Mouse (Mus musculus): ENCODE measurements around the gene Prkcg. TPM values are rescaled to one million over a fixed set of nuclear protein-coding genes. Genes with fewer than 3 reads are reported as not detected.

The Prkcg gene
- total and polyA plus RNA-seq, 3 experiments = 0.15 to 3.0 (median 0.17) TPM

DNA sequence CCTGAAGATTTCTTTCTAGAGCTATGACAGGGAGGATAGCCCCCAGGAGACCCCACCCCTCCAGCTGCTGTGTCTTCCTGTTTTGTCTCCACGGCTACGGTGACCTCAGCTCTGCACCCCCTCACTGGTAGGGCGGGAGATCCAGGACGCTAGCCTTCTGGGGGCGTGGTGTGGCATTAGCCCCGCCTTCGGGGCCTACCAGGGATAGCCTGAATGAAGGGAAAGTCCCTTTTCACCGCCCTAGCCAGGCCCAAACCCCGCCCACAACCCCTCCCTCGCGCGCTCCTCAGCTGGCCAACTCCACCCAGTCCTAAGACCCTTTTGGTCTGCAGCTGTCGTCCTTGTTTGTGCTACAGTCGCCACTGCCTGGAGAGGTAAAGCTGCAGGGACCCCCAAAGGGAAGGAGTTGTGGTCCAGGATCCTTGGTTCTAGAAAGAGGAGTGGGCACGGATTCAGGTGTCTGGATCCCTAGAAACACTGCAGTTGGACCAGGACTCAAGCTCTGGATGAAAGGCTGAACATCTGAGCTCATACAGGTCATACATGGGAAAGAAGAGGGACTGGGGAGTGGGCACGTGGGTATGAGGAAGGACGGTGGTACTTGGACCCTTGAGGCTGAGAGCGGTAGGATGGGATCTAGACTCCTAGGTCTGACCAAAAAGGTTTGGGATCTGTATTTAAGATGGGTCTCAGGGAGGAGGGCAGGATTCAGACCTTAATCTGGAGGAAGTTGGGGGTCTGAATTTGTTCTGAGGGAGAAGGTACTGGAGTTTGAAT, 1.5 kb downstream of the Prkcg start:
- no peaks in the 10 kb centered on the region for H3K27me3 ChIP-seq (replicated peaks)
- TF ChIP-seq CHD2 (IDR thresholded peaks at IDR 0.05; ENCODE audit: low read length) = peak; percentile 57
- TF ChIP-seq IRF4 (IDR thresholded peaks at IDR 0.05; ENCODE audit: low read depth, low read length) = peak; percentile 47; the same call in 1 of the 2 replicates
- TF ChIP-seq ZC3H11A (IDR thresholded peaks at IDR 0.05; ENCODE audit: low read depth, low read length) = no peak
- peak; percentile 83 for TF ChIP-seq MXI1 (IDR thresholded peaks at IDR 0.05; ENCODE audit: low read depth, low read length)
- no peak for TF ChIP-seq ZKSCAN1 (IDR thresholded peaks at IDR 0.05; ENCODE audit: borderline replicate concordance, low read depth, low read length)
- TF ChIP-seq JUN (IDR thresholded peaks at IDR 0.05; ENCODE audit: insufficient read depth, low read depth, low read length) = no peak; the same call in 1 of the 2 replicates
- no peak for TF ChIP-seq JUND (conservative IDR thresholded peaks at IDR 0.05; ENCODE audit: low read depth, low read length)
- peak; percentile 51; the same call in 1 of the 2 replicates for TF ChIP-seq MEF2A (IDR thresholded peaks at IDR 0.05; ENCODE audit: borderline replicate concordance, low read depth, low read length)
- TF ChIP-seq TCF12 (IDR thresholded peaks at IDR 0.05; ENCODE audit: low read depth, low read length) = peak; percentile 39; the same call in 1 of the 2 replicates
- TF ChIP-seq RCOR1 (conservative IDR thresholded peaks at IDR 0.05; ENCODE audit: low read depth, low read length) = no peak
- TF ChIP-seq POLR2AphosphoS2 (IDR thresholded peaks at IDR 0.05; ENCODE audit: low read depth, low read length) = no peak
- TF ChIP-seq PAX5 (IDR thresholded peaks at IDR 0.05; ENCODE audit: low read length) = no peak
- TF ChIP-seq BHLHE40 (IDR thresholded peaks at IDR 0.05; ENCODE audit: low read depth, low read length) = 0 out of 2 replicates have a peak, but pooled peaks have one; percentile 20
- no peak for TF ChIP-seq ZMIZ1 (IDR thresholded peaks at IDR 0.05; ENCODE audit: low read depth, low read length)
- no peak for TF ChIP-seq GABPA (IDR thresholded peaks at IDR 0.05; ENCODE audit: insufficient replicate concordance, low read depth, low read length)
- no peak for TF ChIP-seq USF2 (conservative IDR thresholded peaks at IDR 0.05; ENCODE audit: low read depth, low read length)
- peak; percentile 39; the same call in 1 of the 2 replicates for TF ChIP-seq HCFC1 (IDR thresholded peaks at IDR 0.05; ENCODE audit: low read depth, low read length)
- TF ChIP-seq POLR2A (IDR thresholded peaks at IDR 0.05; ENCODE audit: low read depth, low read length) = no peak
- TF ChIP-seq CTCF (conservative IDR thresholded peaks at IDR 0.05 in 1 of 2, IDR thresholded peaks at IDR 0.05 in 1 of 2; ENCODE audit: low read depth in 2 of 2, low read length in 2 of 2) = no peak
- peak; percentile 74 for TF ChIP-seq ETS1 (conservative IDR thresholded peaks at IDR 0.05; ENCODE audit: low read depth, low read length)
- TF ChIP-seq SIN3A (IDR thresholded peaks at IDR 0.05; ENCODE audit: low read length) = peak; percentile 86
- TF ChIP-seq KAT2A (IDR thresholded peaks at IDR 0.05; ENCODE audit: insufficient replicate concordance, low read length) = no peak
- TF ChIP-seq EP300 (IDR thresholded peaks at IDR 0.05; ENCODE audit: low read length) = peak; percentile 20; the same call in 1 of the 2 replicates
- TF ChIP-seq E2F4 (IDR thresholded peaks at IDR 0.05; ENCODE audit: insufficient replicate concordance, low read depth, low read length) = 0 out of 2 replicates have a peak, but pooled peaks have one; percentile 76
- no peak for TF ChIP-seq MAFK (IDR thresholded peaks at IDR 0.05; ENCODE audit: insufficient replicate concordance, low read length)
- TF ChIP-seq SMC3 (IDR thresholded peaks at IDR 0.05; ENCODE audit: low read depth, low read length) = no peak
- TF ChIP-seq MAZ (IDR thresholded peaks at IDR 0.05; ENCODE audit: low read depth, low read length) = peak; percentile 77
- no peak for TF ChIP-seq CHD1 (IDR thresholded peaks at IDR 0.05; ENCODE audit: low read depth, low read length)
- TF ChIP-seq NRF1 (IDR thresholded peaks at IDR 0.05; ENCODE audit: low read depth, low read length) = no peak
- no peak for TF ChIP-seq NELFE (IDR thresholded peaks at IDR 0.05; ENCODE audit: low read depth, low read length)
- TF ChIP-seq MYC (IDR thresholded peaks at IDR 0.05; ENCODE audit: low read depth, low read length) = no peak
- no peak for TF ChIP-seq MAX (IDR thresholded peaks at IDR 0.05; ENCODE audit: low read length)
- TF ChIP-seq USF1 (IDR thresholded peaks at IDR 0.05; ENCODE audit: low read depth, low read length) = no peak
- no peak for TF ChIP-seq UBTF (IDR thresholded peaks at IDR 0.05; ENCODE audit: low read depth, low read length)
- TF ChIP-seq RAD21 (IDR thresholded peaks at IDR 0.05; ENCODE audit: low read depth, low read length) = no peak
- TF ChIP-seq ZNF384 (IDR thresholded peaks at IDR 0.05; ENCODE audit: low read depth, low read length) = no peak
- TF ChIP-seq ELF1 (IDR thresholded peaks at IDR 0.05; ENCODE audit: low read depth, low read length) = peak; percentile 77
- TF ChIP-seq TBP (conservative IDR thresholded peaks at IDR 0.05; ENCODE audit: low read depth, low read length) = no peak
- H3K4me2 ChIP-seq (ENCODE audit: insufficient read depth, low read depth, poor library complexity, severe bottlenecking) = peak overlapping the region; percentile 96
- H3K4me3 ChIP-seq (replicated peaks in 1 of 3; ENCODE audit: low read depth in 2 of 3, low read length in 2 of 3, poor library complexity in 1 of 3) = peak overlapping the region; percentile 46 to 52 (median 52)
- in situ Hi-C loops (cut with MboI; ENCODE audit: low pct_ligation_motif_present, low pct_unique_long_range_greater_than_20kb, low sequenced_read_pairs) (no loop called here), dilution Hi-C loops (cut with MboI; ENCODE audit: extremely low pct_ligation_motif_present, extremely low pct_unique_long_range_greater_than_20kb, low sequenced_read_pairs) (no loop called here)
- no peaks in the 10 kb centered on the region for H3K79me2 ChIP-seq (replicated peaks; ENCODE audit: control insufficient read depth, extremely low read depth, insufficient read depth, poor library complexity, severe bottlenecking)
- H3K9ac ChIP-seq (ENCODE audit: insufficient read depth, low read depth) = 0 out of 2 replicates have a peak overlapping the region, but pooled peaks have one; percentile 69
- H3K27ac ChIP-seq (ENCODE audit: insufficient read depth, low read depth) = no peak overlapping the region
- peaks cover 10 to 78% of the 10 kb centered on the region in 2 experiments for H3K4me1 ChIP-seq (ENCODE audit: control insufficient read depth in 1 of 2, insufficient read depth in 2 of 2)
- no peaks in the 10 kb centered on the region for H3K9me3 ChIP-seq (replicated peaks; ENCODE audit: low read length)
- peaks cover 0 to 2% of the 10 kb centered on the region in 2 experiments for H3K36me3 ChIP-seq (replicated peaks in 1 of 2; ENCODE audit: control insufficient read depth in 1 of 2, insufficient read depth in 1 of 2, low read length in 1 of 2)
- DNase-seq (ENCODE audit: extremely low read depth) = peak; percentile 98
